Mouse (Mus musculus): ENCODE measurements at regions not wholly inside any gene's neighbourhood (a gene's known extent, or its start where the extent isn't known, plus 50 kb on each side); places are given as distances from the start of the nearest gene placed in this dataset.

DNA sequence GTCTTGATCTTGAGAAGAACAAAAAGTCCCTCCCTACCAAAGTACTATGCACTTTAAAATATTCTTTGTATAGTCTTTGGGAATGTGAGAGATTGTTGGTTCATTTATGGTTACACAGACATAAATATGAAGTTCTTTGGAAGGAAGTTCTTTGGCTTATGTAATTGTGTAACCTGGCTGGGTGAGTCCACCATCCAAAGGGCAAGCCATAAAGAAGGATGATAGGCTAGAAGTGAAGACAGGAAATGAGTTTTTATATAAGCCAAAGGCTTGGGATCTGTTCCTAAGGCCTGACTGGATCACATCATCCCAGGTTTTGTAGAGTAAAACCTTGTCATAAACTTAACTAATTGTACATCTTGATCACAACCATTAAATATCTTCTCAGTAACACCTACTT, 65.0 kb upstream of the Hif1a start:
- TF ChIP-seq CTCF (IDR thresholded peaks at IDR 0.05) (no peak), EP300 (IDR thresholded peaks at IDR 0.05) (no peak)
